Mouse (Mus musculus) forebrain, embryonic 12.5 days (tissue): ENCODE measurements at regions not wholly inside any gene's neighbourhood (a gene's known extent, or its start where the extent isn't known, plus 50 kb on each side); places are given as distances from the start of the nearest gene placed in this dataset.

Experiments used
- ATAC-seq: fragments of 200-750 bp; cut with Nextera tagmentation; 2 replicates; pipeline ENCODE4 v1.8.0; 2017; ENCODE audit warnings: moderate TSS enrichment; ENCODE audit not compliant: low FRiP score
- H3K27ac ChIP-seq: fragments of 300-500 bp; sonication (generic); 2 replicates; pipeline ENCODE4 v1.5.1; 2016; ENCODE audit warnings: mild to moderate bottlenecking
- H3K27me3 ChIP-seq: fragments of 300-500 bp; sonication (generic); 2 replicates; pipeline ENCODE4 v1.6.1; 2016; ENCODE audit warnings: mild to moderate bottlenecking
- H3K36me3 ChIP-seq: fragments of 300-500 bp; sonication (generic); replicated peaks from 2 replicates; pipeline ENCODE4 v1.6.1; 2016; ENCODE audit warnings: mild to moderate bottlenecking
- H3K4me1 ChIP-seq: fragments of 300-500 bp; sonication (generic); 2 replicates; pipeline ENCODE4 v1.6.1; 2016
- H3K4me2 ChIP-seq: fragments of 300-500 bp; sonication (generic); 2 replicates; pipeline ENCODE4 v1.6.1; 2016; ENCODE audit warnings: mild to moderate bottlenecking, moderate library complexity
- H3K4me3 ChIP-seq: fragments of 300-500 bp; sonication (generic); replicated peaks from 2 replicates; pipeline ENCODE4 v1.5.1; 2016; ENCODE audit warnings: mild to moderate bottlenecking
- H3K9ac ChIP-seq: fragments of 300-500 bp; sonication (generic); 2 replicates; pipeline ENCODE4 v1.6.1; 2016; ENCODE audit warnings: mild to moderate bottlenecking
- H3K9me3 ChIP-seq: fragments of 300-500 bp; sonication (generic); 2 replicates; pipeline ENCODE4 v1.6.1; 2016
- WGBS: fragments of 180-500 bp; shearing (Covaris S2); methylation state at CpG from one replicate; pipeline ENCODE4 v1.1.7; 2016; 5-methylcytosine and 5-hydroxymethylcytosine counted together

DNA sequence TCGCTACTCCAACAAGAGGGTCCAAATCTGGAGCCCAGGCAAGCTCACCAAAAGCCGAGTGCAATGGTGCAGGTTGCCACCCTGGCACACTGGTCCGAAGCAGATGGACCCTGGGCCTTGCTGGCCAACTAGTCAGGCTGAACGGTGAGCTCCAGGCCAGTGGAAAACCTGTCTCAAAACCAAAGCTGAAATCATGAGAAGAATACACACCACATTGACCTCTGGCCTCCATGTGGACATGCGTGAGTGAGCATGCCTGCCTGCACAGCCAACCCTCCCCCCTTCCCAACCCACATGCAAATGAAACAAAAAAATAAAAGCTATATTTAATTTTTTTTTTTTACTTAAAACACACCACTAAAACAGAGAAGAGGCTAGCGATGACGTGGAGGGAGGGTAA is 80.8 kb downstream of the Tex35 start:
- no peak for ATAC-seq
- no peaks in the 10 kb centered on the region for H3K9me3 ChIP-seq
- no peaks in the 10 kb centered on the region for H3K4me1 ChIP-seq
- no peak overlapping the region for H3K27ac ChIP-seq
- 87% methylated on average over 7 of the region's 7 CpGs for WGBS
- H3K4me3 ChIP-seq = no peak overlapping the region
- H3K36me3 ChIP-seq = no peaks in the 10 kb centered on the region
- H3K4me2 ChIP-seq = no peak overlapping the region
- H3K9ac ChIP-seq = no peak overlapping the region
- no peaks in the 10 kb centered on the region for H3K27me3 ChIP-seq

DNA sequence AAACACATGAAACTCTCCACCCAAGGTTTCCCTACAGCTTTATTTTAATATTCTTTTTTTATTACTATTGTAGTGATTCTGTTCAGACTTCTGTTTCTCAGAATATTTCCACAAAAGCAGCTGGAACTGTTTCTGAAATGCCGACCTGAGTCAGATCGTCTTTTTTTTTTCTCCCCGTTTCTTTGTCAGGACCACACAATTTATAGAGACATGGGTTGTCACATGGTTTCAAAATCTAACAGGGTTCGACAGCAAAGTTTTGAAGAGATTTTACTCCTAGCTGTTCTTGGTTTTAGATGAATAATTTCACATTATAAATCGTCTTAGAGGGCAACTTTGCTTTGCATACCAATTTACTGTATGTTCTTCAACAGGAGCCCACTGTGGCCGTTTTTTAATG is 84.0 kb upstream of the Ralgps2 start:
- WGBS = 84% methylated on average over 6 of the region's 6 CpGs
- no peaks in the 10 kb centered on the region for H3K4me1 ChIP-seq
- H3K27me3 ChIP-seq = no peaks in the 10 kb centered on the region
- no peaks in the 10 kb centered on the region for H3K9me3 ChIP-seq
- no peak overlapping the region for H3K27ac ChIP-seq
- H3K4me3 ChIP-seq = no peak overlapping the region
- H3K36me3 ChIP-seq = no peaks in the 10 kb centered on the region
- H3K9ac ChIP-seq = no peak overlapping the region
- ATAC-seq = no peak
- H3K4me2 ChIP-seq = no peak overlapping the region

DNA sequence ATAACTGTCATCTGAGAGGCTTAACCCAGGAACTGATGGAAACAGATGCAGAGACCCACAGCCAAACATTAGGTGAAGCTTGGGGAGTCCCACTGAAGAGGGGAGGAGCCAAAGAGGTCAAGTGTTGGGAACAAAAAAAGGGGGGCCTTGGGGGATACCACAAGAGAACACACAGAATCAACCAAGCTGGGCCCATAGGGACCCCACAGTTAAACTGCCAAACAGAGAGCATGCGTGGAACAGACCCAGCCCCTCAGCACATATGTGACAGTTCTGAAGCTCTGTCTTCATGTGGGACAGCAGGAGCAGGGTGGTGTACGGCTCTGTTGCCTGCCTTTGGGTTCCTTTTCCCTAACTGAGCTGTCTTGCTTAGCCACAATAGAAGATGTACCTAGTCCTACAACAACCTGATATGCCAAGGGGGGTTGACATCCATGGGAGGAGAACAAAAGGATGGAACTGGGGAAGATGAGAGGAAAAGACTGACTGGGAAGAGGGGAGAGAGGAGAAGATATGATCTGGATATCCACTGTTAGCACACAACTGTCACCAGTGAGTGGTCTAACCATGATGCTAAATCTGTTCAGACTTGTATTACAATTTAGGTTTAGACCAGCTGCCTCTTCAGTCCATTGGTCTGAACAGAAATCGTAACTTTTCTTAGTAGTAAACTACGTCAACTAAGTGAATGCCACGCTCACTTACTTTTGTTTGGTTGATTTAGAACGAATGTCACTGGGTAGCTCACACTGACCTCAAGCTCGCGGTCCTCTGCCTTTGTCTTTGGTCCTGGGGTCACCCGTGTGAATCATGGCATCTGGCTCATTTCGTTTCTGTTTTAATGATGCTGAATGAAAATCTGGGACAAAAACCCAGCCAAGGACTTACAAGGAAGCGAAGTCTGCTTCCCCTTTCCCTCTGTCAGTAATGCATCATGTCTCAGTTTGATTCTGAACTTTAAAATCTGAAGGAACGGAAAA is 83.3 kb upstream of the Ralgps2 start:
- H3K9ac ChIP-seq = no peak overlapping the region
- no peak for ATAC-seq
- 69% methylated on average over 12 of the region's 12 CpGs for WGBS
- H3K36me3 ChIP-seq = no peaks in the 10 kb centered on the region
- H3K4me3 ChIP-seq = no peak overlapping the region
- no peaks in the 10 kb centered on the region for H3K27me3 ChIP-seq
- H3K9me3 ChIP-seq = no peaks in the 10 kb centered on the region
- H3K4me2 ChIP-seq = no peak overlapping the region
- no peak overlapping the region for H3K27ac ChIP-seq
- H3K4me1 ChIP-seq = no peaks in the 10 kb centered on the region

DNA sequence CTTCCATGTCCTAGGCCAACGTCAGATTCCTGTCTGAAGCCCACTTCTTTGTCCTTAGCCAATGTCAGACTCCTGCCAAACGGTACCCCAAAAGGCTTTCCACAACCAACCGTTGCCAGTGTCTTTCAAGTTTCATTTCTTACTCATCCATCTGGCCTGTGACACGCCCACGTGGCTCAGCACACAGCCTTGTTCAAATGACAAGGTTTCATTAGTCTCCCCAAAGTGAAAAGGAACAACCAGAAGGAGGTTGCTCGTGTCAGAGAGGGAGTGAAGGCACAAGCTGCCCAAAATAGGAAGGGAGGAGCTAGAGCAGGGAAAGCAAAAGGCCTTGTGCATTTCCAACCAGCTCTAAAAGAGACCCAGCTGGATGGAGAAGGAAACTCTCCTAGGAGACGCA is 80.5 kb upstream of the Ralgps2 start:
- H3K27me3 ChIP-seq = no peaks in the 10 kb centered on the region
- H3K9ac ChIP-seq = no peak overlapping the region
- H3K4me1 ChIP-seq = peaks cover 8% of the 10 kb centered on the region; the same call in 1 of the 2 replicates
- no peak overlapping the region for H3K4me2 ChIP-seq
- no peak overlapping the region for H3K4me3 ChIP-seq
- no peaks in the 10 kb centered on the region for H3K36me3 ChIP-seq
- 69% methylated on average over 7 of the region's 7 CpGs for WGBS
- no peak overlapping the region for H3K27ac ChIP-seq
- ATAC-seq = no peak
- H3K9me3 ChIP-seq = no peaks in the 10 kb centered on the region

DNA sequence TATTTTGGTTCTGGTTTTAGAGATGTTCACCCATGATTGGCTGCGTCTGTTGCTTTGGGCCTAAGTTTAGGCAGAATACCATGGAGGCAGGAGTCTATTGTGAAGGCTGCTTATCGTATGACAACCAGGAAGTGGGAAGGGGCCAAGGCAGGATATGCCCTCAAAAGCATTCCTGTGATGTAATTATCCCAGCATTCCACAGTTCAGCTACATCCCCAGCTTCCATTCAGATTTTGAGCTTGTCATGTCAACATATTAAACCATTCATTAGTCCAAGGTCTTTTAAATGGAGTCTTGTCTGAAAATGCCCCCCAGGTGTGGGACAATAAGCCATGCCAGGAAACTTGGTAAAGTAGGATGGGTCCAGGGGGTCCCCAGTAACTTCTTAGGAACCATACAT is 79.3 kb upstream of the Ralgps2 start:
- no peaks in the 10 kb centered on the region for H3K27me3 ChIP-seq
- no peaks in the 10 kb centered on the region for H3K36me3 ChIP-seq
- H3K4me3 ChIP-seq = no peak overlapping the region
- H3K4me1 ChIP-seq = peaks cover 8% of the 10 kb centered on the region; the same call in 1 of the 2 replicates
- no peaks in the 10 kb centered on the region for H3K9me3 ChIP-seq
- no peak for ATAC-seq
- H3K9ac ChIP-seq = no peak overlapping the region
- 94% methylated on average over 2 of the region's 2 CpGs for WGBS
- no peak overlapping the region for H3K4me2 ChIP-seq
- no peak overlapping the region for H3K27ac ChIP-seq

DNA sequence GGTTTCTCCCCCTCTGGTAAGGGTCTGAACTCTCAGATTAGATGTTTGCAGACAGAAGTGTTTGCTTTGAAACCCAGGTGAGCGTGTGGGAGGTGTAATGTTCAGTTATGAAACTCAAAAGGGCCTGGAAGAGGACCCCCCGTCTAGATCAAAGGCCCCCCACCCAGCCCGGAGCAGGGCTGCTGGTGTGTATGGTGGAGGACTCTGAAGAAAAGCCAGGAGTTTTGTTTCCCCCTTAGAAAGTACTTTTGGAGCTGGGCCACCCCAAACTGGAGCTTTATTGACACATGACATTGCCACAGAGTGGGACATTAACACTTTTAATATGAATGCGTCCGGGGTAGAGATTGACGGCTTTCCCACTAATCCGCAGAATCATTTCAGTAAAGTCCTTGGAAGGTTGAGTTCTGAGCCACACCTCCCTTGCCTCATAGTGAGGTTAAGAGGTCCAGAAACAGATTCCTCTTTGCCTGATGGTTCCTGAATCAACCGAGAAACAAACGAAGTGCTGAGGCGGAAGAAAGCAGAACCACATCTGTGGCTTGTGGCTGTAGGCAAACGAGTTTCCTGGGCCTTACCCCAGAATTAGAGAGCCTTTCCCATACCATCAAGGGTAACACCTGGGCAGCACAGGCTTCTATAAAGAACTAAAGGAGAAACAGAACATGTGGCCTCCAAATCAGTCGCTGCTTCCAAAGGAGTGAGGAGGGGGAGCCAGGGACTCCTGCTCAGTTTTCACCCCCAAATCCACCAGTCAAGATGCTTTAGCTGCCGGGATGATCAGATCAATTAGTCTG is 78.0 kb upstream of the Ralgps2 start:
- Histone ChIP-seq H3K4me1 (peaks cover 8% of the 10 kb centered on the region; the same call in 1 of the 2 replicates), H3K27ac (no peak overlapping the region), H3K9me3 (no peaks in the 10 kb centered on the region), H3K9ac (no peak overlapping the region), H3K4me3 (no peak overlapping the region), H3K4me2 (no peak overlapping the region), H3K36me3 (no peaks in the 10 kb centered on the region), H3K27me3 (no peaks in the 10 kb centered on the region)
- ATAC-seq = no peak
- 67% methylated on average over 13 of the region's 13 CpGs for WGBS

DNA sequence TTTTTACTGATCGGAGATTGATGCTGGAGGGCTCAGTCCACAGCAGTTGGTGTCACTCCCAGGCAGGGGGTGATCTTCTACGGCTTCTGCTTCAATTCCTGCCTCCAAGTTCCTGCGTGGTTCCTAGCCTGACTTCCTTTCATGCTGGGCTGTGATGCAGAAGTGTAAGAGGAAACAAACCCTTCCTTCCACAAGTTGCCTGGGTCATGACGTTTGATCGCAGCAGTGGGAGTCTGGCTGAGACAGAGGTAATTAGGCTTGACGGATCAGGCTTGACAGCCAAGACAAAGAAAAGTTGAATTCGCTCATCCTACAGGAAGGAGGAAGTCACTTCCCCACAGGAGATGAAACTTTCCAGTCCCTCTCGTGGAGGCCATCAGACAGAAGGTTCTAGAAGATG is 77.2 kb upstream of the Ralgps2 start:
- WGBS = 48% methylated on average over 8 of the region's 8 CpGs
- no peak overlapping the region for H3K4me2 ChIP-seq
- no peak overlapping the region for H3K9ac ChIP-seq
- ATAC-seq = no peak
- no peaks in the 10 kb centered on the region for H3K27me3 ChIP-seq
- H3K36me3 ChIP-seq = no peaks in the 10 kb centered on the region
- no peak overlapping the region for H3K4me3 ChIP-seq
- H3K27ac ChIP-seq = no peak overlapping the region
- H3K9me3 ChIP-seq = no peaks in the 10 kb centered on the region
- H3K4me1 ChIP-seq = peaks cover 8% of the 10 kb centered on the region; the same call in 1 of the 2 replicates

DNA sequence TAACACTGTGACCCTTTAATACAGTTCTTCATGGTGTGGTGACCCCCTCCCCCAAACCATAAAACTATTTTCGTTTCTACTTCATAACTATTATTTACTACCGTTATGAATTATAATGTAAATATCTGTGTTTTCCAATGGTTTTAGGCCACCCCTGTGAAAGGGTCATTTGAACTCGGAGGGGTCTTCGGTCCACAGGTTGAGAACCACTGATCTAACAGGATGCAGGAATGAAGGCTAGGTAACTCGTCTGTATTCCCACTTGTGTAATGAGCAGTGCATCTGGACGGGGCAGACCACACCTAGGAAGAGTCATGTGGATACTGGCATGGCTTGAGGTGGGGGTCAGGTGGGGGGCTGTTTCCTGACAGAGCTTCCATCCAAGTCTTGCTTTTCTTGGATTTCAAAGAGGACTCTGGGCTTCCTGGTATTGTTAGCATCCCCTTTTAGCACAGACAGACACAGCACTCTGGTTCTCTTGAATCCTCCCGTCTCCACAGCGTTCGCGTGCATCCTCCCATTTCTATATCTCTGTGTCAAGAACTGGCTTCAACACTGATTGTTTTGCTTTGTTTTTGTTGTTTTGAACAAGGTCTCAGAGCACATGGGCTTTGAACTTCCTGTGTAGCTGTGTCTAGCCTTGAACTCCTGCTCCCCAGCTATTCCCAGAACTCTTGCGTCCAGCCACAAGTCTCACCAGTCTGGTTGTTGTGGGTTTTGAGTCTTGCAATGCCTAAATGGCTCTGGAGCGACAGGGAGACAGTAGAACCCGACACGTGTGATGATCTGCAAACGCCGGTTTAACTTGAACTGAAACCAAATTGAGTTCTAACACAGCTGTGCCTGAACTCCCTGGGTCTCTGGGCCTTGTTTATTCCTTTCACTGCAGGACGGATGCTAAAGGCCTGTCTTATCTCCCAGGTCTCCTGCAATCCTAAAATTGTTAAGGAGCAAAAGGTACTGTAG is 75.4 kb upstream of the Ralgps2 start:
- H3K9me3 ChIP-seq = no peaks in the 10 kb centered on the region
- no peaks in the 10 kb centered on the region for H3K27me3 ChIP-seq
- no peaks in the 10 kb centered on the region for H3K36me3 ChIP-seq
- 92% methylated on average over 17 of the region's 17 CpGs for WGBS
- ATAC-seq = no peak
- peaks cover 8% of the 10 kb centered on the region; the same call in 1 of the 2 replicates for H3K4me1 ChIP-seq
- H3K4me3 ChIP-seq = no peak overlapping the region
- no peak overlapping the region for H3K4me2 ChIP-seq
- no peak overlapping the region for H3K9ac ChIP-seq
- H3K27ac ChIP-seq = no peak overlapping the region

DNA sequence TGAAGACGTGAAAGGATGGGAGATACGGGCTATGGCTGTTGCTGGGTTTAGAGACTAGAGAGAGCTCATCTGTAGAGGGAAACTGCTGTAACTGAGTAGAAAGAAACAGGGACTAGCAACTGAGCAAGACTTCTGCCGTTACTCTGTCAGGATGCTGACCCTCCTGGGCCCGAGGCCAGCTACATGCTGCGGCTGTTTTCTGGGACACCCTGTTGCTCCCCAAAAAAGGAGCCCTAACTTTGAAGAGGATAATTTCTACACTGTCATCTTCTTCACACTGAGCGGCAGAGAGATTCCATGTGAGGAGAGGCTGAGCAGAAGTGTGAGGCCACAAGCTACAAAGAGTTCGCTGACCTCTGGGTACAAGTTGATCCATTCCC is 74.2 kb upstream of the Ralgps2 start:
- H3K4me3 ChIP-seq = no peak overlapping the region
- no peaks in the 10 kb centered on the region for H3K27me3 ChIP-seq
- no peak overlapping the region for H3K4me2 ChIP-seq
- H3K36me3 ChIP-seq = no peaks in the 10 kb centered on the region
- 74% methylated on average over 7 of the region's 7 CpGs for WGBS
- no peak overlapping the region for H3K9ac ChIP-seq
- H3K9me3 ChIP-seq = no peaks in the 10 kb centered on the region
- no peak for ATAC-seq
- peaks cover 8% of the 10 kb centered on the region; the same call in 1 of the 2 replicates for H3K4me1 ChIP-seq
- H3K27ac ChIP-seq = no peak overlapping the region

DNA sequence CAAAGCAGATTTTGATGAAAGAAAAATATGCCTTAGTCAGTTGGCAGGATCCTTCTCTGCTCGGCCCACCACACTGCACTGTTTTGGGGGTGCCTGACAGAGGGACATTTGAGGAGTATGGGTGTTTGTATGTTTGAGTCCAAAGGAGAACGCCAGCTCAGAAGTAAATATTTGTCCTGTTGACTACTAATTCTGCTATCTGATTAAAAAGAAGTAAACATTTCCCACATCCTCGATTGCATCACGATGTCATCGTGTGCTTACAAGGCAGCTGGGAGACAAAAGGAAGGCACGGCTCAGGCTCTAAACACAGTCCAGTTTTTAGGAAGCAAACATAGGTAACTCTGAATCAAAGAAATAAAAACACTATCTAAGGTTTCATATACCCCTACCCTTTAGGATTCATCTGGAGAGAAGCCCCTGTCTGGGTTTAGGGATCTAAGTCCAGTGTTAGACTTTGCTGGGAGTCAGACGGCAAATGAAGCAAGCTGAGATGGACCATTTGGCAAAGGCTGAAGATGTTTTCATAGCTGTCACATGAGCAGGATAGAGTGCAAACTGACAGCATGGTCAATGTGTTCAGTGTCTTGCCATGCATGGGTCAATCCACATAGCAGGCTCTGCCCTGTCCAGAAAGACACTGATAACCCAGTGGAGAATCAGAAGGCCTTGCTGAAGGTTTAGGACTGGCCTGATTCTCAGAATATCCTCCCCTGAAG is 73.7 kb upstream of the Ralgps2 start:
- Histone ChIP-seq H3K9ac (no peak overlapping the region), H3K36me3 (no peaks in the 10 kb centered on the region), H3K27me3 (no peaks in the 10 kb centered on the region), H3K9me3 (no peaks in the 10 kb centered on the region), H3K4me1 (peaks cover 8% of the 10 kb centered on the region; the same call in 1 of the 2 replicates), H3K4me2 (no peak overlapping the region), H3K27ac (no peak overlapping the region), H3K4me3 (no peak overlapping the region)
- WGBS = 90% methylated on average over 7 of the region's 7 CpGs
- ATAC-seq = no peak

DNA sequence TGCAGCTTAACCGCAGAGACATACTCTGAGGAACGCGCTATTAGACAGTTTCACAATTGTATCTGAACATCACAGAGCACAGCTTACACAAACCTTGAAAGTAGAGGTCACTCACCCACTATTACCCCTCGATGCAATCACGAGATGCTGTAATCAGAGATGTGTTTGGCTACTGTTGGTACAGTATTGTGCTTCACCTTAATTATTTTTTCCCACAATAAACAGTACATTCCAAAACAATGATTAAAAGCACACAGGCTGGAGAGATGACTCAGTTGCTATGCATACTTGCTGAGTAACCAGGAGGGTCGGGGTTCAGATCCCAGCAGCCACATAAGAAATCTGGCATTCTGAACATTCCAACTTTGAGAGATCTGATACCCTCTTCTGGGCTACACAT is 71.8 kb upstream of the Ralgps2 start:
- no peaks in the 10 kb centered on the region for H3K36me3 ChIP-seq
- no peak overlapping the region for H3K27ac ChIP-seq
- H3K4me2 ChIP-seq = no peak overlapping the region
- WGBS = 93% methylated on average over 6 of the region's 6 CpGs
- peaks cover 7% of the 10 kb centered on the region; the same call in 1 of the 2 replicates for H3K4me1 ChIP-seq
- ATAC-seq = no peak
- no peak overlapping the region for H3K4me3 ChIP-seq
- H3K9me3 ChIP-seq = no peaks in the 10 kb centered on the region
- H3K9ac ChIP-seq = no peak overlapping the region
- no peaks in the 10 kb centered on the region for H3K27me3 ChIP-seq
